Mouse (Mus musculus): ENCODE measurements around the gene Stx6.
"Not testable (repeated sequence)": the region's sequence is repeated elsewhere in the genome, so short reads cannot be mapped to it uniquely, and the experiment has no call there.

Gene Stx6

DNA sequence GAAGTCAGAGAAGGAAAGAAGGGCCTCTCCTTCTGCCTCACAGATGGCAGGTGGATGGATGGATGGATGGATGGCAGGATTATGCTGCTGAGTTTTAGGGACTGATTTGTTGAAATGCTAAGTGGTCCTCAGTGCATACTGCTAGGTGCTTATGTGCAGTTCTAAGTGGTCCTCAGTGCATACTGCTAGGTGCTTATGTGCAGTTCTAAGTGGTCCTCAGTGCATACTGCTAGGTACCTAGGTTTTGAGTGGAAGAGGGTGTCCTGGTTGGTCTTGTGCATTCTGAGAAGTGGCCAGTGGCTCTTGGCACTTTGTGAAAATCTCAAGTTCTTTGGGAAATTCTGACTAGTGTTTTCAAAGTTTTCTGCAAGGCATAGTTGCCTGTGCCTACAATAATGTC, 11.4 kb downstream of the Stx6 start:
- DNase-seq, result no peak

- DNase-seq, result no peak
These were observed 14.6 kb downstream of the Stx6 start for GRCm38 (mm10) chr1:155172895-155173643.

- not testable (repeated sequence) for DNase-seq
These were observed 15.1 kb downstream of the Stx6 start for GRCm38 (mm10) chr1:155173644-155174016.

DNA sequence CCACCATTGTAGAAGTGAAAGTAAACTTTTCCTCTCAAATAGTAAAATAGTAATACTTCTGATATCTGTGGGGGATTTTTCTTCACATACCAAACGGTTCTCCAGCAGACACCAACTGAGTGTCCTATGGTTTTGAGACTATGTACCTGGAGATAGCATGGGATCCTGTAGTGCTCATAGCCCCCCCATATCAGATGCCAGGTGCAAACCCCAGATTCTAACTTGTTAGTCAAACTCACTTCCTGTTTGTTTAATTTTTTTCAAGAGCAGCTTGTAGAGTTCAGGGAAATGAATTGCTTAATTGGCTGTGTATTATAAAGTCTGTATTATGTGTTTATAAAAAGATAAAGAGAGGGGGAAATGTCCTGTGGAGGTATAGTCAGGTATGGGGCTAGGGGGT, 15.9 kb downstream of the Stx6 start:
- no peak for DNase-seq

DNA sequence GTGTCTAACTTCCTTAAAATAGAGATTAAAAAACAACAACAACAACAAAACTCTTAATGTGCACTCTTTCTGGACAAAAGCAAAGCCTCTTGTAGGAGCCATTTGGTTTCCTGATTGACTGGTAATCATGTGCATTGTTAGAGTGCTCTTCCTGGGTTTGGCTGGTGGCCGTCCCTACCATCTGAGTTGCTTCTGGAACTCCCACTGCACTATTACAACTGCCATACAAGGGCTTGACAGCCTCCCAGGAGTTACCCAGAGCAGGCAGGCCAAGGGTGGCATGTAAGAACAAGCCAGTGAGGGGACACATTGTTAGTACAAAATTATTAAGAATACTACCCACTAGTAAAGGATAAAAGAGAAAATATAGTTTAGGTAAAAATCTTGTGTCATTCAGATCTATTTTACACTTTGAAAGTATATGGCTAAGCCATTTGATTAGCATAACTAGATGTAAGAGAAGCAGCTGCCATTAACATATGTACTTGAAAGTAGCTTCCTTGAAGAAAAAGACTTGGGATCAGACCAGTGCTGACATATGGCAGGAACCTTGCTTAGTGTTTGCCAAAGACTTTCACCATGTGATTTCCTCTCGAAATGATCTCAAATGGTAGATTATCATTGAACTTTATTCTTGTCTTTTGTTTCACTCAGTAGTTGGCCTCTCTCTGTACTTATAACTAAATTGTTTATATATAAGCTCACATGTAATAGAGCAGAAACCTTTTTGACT, 19.8 kb downstream of the Stx6 start:
- no peak for DNase-seq

DNA sequence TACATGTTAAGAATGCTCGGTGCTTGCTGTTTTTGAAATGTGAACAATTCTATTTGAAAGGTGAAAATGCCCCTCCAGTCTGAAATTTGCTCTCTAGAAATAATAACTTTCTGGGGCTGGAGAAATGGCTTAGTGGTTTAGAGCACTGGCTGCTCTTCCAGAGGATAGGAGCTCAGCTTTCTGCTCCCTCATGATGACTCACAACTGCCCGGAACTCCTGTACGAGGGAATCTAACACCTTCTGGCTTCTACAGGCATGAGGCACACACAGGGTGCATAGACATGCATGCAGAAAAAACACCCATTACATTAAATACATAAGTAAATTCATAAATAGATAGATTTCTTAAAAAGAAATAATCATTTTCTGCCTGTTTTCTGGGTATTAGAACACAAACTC, 25.7 kb downstream of the Stx6 start:
- DNase-seq, result no peak

DNA sequence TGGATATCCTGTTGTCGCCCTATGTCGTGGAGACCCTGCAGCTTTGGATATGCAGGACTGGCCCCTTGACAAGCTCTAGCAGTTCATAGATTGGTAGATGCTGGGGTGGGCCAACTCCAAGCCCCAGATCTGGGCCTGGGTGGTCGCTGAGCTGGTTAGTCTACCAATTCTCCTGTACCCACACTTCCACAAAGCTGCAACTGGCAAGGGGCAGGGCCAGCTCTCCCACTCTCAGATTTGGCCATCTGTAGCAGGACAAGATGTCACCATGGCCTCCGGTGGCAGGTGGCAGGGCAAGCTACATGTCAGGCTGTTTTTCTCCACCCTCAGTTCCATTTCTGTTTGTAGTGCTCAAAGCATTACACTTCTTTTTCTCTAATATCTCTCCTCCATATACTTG, 30.1 kb downstream of the Stx6 start:
- no peak for DNase-seq

- DNase-seq, result no peak
These were observed 32.7 kb downstream of the Stx6 start for GRCm38 (mm10) chr1:155191219-155191618.

- DNase-seq, result no peak
These were observed 33.2 kb downstream of the Stx6 start for GRCm38 (mm10) chr1:155191671-155192070.

DNA sequence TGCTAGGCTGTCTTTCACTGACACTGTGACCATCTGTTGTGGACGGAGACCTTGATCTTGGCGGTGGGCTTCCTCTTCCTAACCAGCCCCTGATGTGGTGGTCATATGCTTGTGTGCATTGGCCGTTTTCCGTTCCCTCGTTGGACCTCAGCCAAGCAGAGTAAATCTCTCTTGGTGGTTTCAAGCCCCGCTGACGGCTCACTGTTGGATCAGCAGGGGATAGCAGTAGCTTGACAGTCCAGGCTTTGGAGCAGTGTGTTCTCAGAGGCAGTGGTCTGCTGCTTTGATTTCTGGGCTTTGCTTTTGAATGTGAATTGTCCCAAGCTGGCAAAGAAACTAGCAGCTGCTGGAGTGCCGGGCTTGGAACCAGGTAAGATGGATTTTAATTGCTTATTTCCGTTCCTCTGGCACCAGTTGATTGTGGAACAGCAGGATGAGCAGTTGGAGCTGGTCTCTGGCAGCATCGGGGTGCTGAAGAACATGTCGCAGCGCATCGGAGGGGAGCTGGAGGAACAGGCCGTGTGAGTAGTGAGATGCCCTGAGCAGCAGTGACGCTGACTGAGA, 34.4 kb downstream of the Stx6 start:
- peak; percentile 83 for DNase-seq

DNA sequence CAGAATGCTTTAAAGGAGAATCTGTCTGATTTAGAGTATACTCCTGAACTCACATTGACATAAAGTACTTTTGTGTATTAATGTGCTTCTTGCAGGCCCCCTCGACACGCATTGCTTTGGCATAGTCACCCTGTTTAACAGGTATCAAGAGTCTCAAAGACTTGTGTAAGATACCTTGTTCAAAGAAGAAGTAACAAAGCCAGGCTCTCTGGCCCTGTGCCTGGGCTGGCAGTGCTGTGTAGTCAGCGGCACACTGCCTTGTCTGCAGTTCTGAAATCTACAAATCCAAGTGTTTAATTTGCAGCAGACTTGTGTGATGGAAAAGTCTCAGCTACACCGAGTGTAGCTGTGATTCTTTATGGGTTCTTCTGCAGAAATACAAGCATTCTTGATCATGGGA, 38.2 kb downstream of the Stx6 start:
- DNase-seq, result no peak

- DNase-seq, result no peak
These were observed 41.0 kb downstream of the Stx6 start for GRCm38 (mm10) chr1:155199522-155199921.

GRCm38 (mm10) chr1:155200967-155201366, 42.5 kb downstream of the Stx6 start:
- no peak for DNase-seq

DNA sequence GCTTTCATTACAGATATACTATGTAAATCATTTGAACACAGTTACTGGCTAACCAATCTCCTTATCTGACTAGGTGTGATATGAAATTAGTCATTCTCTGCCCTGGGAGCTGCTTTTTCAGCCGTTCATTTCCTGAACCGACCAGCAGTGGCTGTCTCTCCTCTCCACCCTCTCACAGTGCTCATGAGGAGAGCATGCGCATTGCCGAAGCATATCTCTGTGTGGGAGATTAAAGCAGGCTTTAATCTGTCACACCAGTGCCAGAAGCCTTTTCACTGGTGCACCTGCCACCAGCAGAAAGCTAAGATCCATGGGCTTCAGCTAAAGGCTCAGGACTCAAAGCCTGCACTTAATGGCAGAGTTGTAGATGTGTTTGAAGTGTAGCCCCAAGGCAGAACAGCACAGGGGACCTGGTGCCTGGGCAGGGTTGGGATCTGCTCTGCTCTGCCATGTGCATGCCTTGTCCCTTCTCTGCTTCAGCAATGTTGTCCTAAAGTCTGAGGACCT, 42.9 kb downstream of the Stx6 start:
- DNase-seq, result peak; percentile 75

DNA sequence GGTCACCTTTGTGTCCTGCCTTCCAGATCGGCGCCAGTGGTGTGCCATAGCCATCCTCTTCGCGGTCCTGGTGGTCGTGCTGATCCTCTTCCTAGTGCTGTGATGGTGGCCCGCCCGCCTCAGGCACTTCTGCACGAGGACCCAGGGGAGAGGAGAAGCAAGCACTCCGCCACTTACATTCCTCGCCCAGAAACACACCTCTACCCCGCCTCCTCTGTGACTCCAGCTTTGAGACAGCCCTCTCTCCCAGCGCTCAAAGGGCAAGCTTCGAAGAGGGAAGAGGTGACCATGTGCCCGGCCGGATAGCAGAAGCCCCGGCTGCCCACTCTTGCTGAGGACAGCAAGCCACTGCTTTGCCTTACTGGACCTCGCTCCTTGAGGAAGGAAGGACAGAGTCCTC, 43.4 kb downstream of the Stx6 start:
- DNase-seq, result no peak

DNA sequence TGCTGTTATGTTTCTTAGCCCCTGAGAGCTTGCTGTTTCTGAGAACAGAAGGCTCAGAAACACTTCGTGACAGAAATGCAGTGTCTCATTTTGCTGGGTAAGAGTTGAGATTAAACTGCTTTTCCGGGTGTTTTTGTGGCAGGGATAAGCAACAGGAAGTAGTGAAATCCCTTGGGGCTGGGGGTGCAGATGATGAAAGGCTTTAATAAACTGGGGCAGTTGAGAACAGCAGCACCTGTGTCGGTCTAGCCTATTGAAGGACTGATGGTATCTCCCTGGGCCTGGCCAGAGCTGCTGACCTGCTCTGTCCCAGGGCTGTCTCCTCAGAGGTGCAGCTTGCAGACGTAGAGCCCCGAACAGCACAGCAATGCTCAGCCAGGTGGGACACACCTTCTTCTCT, 44.0 kb downstream of the Stx6 start:
- no peak for DNase-seq

DNA sequence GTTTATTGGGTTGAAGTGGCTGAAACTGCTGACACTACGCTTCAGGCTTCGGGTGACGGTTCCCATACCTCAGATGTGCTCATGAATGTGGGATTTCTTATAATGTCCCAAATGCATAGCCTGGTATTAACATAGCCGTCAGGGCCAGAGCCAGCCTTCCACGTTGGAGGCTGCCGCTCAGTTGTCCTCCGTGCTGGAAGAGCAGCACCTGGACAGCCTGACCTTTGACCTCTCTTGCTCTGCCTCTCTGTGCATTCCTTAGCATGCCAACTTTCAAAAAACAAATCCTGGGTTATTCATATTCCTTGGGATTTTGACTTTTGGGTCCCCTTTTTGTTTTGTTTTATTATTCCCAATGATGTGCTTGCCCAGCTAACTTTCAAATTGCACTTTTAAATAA, 44.6 kb downstream of the Stx6 start:
- no peak for DNase-seq

DNA sequence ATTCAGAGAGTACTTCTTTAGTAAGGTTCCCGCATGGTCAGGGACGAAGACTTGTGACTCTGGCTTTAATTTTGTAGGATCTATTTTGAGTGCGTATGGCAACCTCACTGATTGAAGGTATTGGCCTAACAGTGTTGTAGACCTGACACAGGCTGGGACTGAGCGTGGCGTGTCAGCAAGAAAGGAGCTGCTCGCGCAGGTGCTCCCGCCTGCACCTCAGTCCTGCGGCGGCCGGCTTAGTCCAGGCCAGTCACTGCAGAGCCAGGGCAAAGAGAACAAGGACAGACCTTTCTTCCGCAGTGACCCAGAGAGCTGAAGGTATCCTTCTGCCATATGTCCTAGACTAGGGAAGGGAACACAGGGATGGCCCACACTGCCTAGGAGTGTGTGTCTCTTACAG, 45.4 kb downstream of the Stx6 start:
- DNase-seq, result no peak

GRCm38 (mm10) chr1:155204560-155205162, 46.1 kb downstream of the Stx6 start:
- peak; percentile 67 for DNase-seq

DNA sequence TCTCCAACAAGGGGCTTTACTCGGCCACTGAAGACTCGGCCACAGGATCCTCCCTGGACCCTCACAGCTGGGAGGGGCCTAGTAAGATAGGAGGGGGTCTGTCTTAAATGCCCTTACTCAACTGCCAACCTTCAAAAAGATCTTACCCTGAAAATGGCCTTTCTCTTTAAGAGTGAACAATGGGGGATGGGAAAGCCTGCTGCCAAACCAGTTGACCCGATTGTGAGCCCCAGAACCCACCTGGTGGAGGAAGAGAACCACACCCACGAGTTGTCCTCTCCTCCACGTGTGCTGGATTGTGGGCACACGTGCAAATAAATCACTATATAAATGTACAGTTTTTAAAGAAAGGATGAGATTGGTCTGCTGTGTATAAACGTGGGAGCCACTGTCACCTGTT, 46.8 kb downstream of the Stx6 start:
- DNase-seq, result no peak

GRCm38 (mm10) chr1:155205822-155206660, 47.5 kb downstream of the Stx6 start:
- DNase-seq, result no peak

- no peak for DNase-seq
These were observed 49.3 kb downstream of the Stx6 start for GRCm38 (mm10) chr1:155207859-155208258.
